Mouse (Mus musculus) liver, adult 2 months (tissue): Measurements from ENCODE around the gene Nol11.

ENCODE experiments used
- CTCF ChIP-seq: fragments of 200-500 bp; IDR thresholded peaks from 2 replicates; pipeline ENCODE4 v1.5.1; 2011; ENCODE audit warnings: low read depth, low read length, control low read depth
- POLR2A ChIP-seq: fragments of 200-500 bp; IDR thresholded peaks from 2 replicates; pipeline ENCODE4 v1.6.1; 2011; ENCODE audit warnings: low read length, control low read depth; ENCODE audit not compliant: insufficient read depth; ENCODE audit errors: extremely low read depth

GRCm38 (mm10) chr11:107237532-107237931 lies 48.4 kb upstream of the Nol11 start:
- TF ChIP-seq POLR2A (no peak), CTCF (no peak)
